Mouse (Mus musculus) forebrain, embryonic 13.5 days (tissue): Measurements from ENCODE around the gene Rapsn. TPM values are rescaled to one million over a fixed set of nuclear protein-coding genes. Genes with fewer than 3 reads are reported as not detected.

Source experiments
- ATAC-seq: fragments of 200-750 bp; cut with Nextera tagmentation; 2 replicates; pipeline ENCODE4 v1.8.0; 2017
- H3K27ac ChIP-seq: fragments of 300-500 bp; sonication (generic); 2 replicates; pipeline ENCODE4 v1.5.1; 2015; ENCODE audit warnings: inconsistent platforms, mild to moderate bottlenecking, moderate library complexity
- H3K27me3 ChIP-seq: fragments of 300-500 bp; sonication (generic); 2 replicates; pipeline ENCODE4 v1.6.1; 2015; ENCODE audit warnings: mild to moderate bottlenecking, inconsistent platforms
- H3K36me3 ChIP-seq: fragments of 300-500 bp; sonication (generic); 2 replicates; pipeline ENCODE4 v1.6.1; 2015; ENCODE audit warnings: mild to moderate bottlenecking, inconsistent platforms; ENCODE audit not compliant: poor library complexity, severe bottlenecking
- H3K4me1 ChIP-seq: fragments of 300-500 bp; sonication (generic); 2 replicates; pipeline ENCODE4 v1.6.1; 2015; ENCODE audit warnings: inconsistent platforms
- H3K4me2 ChIP-seq: fragments of 300-500 bp; sonication (generic); 2 replicates; pipeline ENCODE4 v1.6.1; 2015; ENCODE audit warnings: inconsistent platforms, mild to moderate bottlenecking, moderate library complexity
- H3K4me3 ChIP-seq: fragments of 300-500 bp; sonication (generic); 2 replicates; pipeline ENCODE4 v1.5.1; 2015; ENCODE audit warnings: mild to moderate bottlenecking, inconsistent platforms
- H3K9ac ChIP-seq: fragments of 300-500 bp; sonication (generic); 2 replicates; pipeline ENCODE4 v1.6.1; 2015; ENCODE audit warnings: mild to moderate bottlenecking, inconsistent platforms
- H3K9me3 ChIP-seq: fragments of 300-500 bp; sonication (generic); replicated peaks from 2 replicates; pipeline ENCODE4 v1.6.1; 2016; ENCODE audit warnings: inconsistent platforms
- WGBS: fragments of 180-500 bp; shearing (Covaris S2); methylation state at CpG from one replicate; pipeline ENCODE4 v1.1.7; 2015; 5-methylcytosine and 5-hydroxymethylcytosine counted together
- polyA plus RNA-seq: library from polyadenylated mRNA; unstranded; fragments of >200 nt; fragmentation: Nextera tagmentation; extraction: Ambion mirVana; gene quantifications from 2 replicates; pipeline ENCODE4 v1.2.1, GENCODE M21; 2015

The Rapsn gene
- polyA plus RNA-seq, 1 experiment from 2014 or later, result 0.72 TPM

GRCm38 (mm10) chr2:91084179-91084820, 48.9 kb downstream of the Rapsn start:
- 0 out of 2 replicates have a peak, but pooled peaks cover 5% of the 10 kb centered on the region for H3K27me3 ChIP-seq
- no peaks in the 10 kb centered on the region for H3K9me3 ChIP-seq
- WGBS, result 80% methylated on average over 15 of the region's 15 CpGs
- H3K36me3 ChIP-seq, result no peaks in the 10 kb centered on the region
- no peak overlapping the region for H3K9ac ChIP-seq
- H3K4me2 ChIP-seq, result no peak overlapping the region
- H3K4me3 ChIP-seq, result no peak overlapping the region
- no peaks in the 10 kb centered on the region for H3K4me1 ChIP-seq
- H3K27ac ChIP-seq, result no peak overlapping the region
- ATAC-seq, result no peak

GRCm38 (mm10) chr2:91085494-91086391, 50.3 kb downstream of the Rapsn start:
- Histone ChIP-seq H3K4me3 (no peak overlapping the region), H3K9me3 (no peaks in the 10 kb centered on the region), H3K4me1 (no peaks in the 10 kb centered on the region), H3K27me3 (0 out of 2 replicates have a peak, but pooled peaks cover 5% of the 10 kb centered on the region), H3K36me3 (no peaks in the 10 kb centered on the region), H3K4me2 (no peak overlapping the region), H3K27ac (no peak overlapping the region), H3K9ac (no peak overlapping the region)
- WGBS, result 86% methylated on average over 14 of the region's 14 CpGs
- no peak for ATAC-seq

- no peaks in the 10 kb centered on the region for H3K36me3 ChIP-seq
- 49% methylated on average over 9 of the region's 9 CpGs for WGBS
- no peak overlapping the region for H3K9ac ChIP-seq
- no peak for ATAC-seq
- H3K4me3 ChIP-seq, result no peak overlapping the region
- H3K4me2 ChIP-seq, result no peak overlapping the region
- no peaks in the 10 kb centered on the region for H3K9me3 ChIP-seq
- no peak overlapping the region for H3K27ac ChIP-seq
- H3K27me3 ChIP-seq, result 0 out of 2 replicates have a peak, but pooled peaks cover 2% of the 10 kb centered on the region
- H3K4me1 ChIP-seq, result no peaks in the 10 kb centered on the region
Observed at GRCm38 (mm10) chr2:91086392-91087237, 51.2 kb downstream of the Rapsn start.

GRCm38 (mm10) chr2:91087453-91087852, 52.0 kb downstream of the Rapsn start:
- Histone ChIP-seq H3K9ac (no peak overlapping the region), H3K4me1 (no peaks in the 10 kb centered on the region), H3K4me2 (no peak overlapping the region), H3K9me3 (no peaks in the 10 kb centered on the region), H3K27me3 (0 out of 2 replicates have a peak, but pooled peaks cover 2% of the 10 kb centered on the region), H3K4me3 (no peak overlapping the region), H3K36me3 (no peaks in the 10 kb centered on the region), H3K27ac (no peak overlapping the region)
- no peak for ATAC-seq
- 90% methylated on average over 9 of the region's 9 CpGs for WGBS

GRCm38 (mm10) chr2:91088987-91089386, 53.6 kb downstream of the Rapsn start:
- 81% methylated on average over 9 of the region's 9 CpGs for WGBS
- no peaks in the 10 kb centered on the region for H3K9me3 ChIP-seq
- H3K4me2 ChIP-seq, result no peak overlapping the region
- H3K27me3 ChIP-seq, result 0 out of 2 replicates have a peak, but pooled peaks cover 2% of the 10 kb centered on the region
- no peak overlapping the region for H3K4me3 ChIP-seq
- no peak for ATAC-seq
- no peaks in the 10 kb centered on the region for H3K4me1 ChIP-seq
- no peak overlapping the region for H3K27ac ChIP-seq
- H3K9ac ChIP-seq, result no peak overlapping the region
- H3K36me3 ChIP-seq, result no peaks in the 10 kb centered on the region

- Histone ChIP-seq H3K4me3 (no peak overlapping the region), H3K4me1 (no peaks in the 10 kb centered on the region), H3K4me2 (no peak overlapping the region), H3K9ac (no peak overlapping the region), H3K27ac (no peak overlapping the region), H3K9me3 (no peaks in the 10 kb centered on the region), H3K27me3 (0 out of 2 replicates have a peak, but pooled peaks cover 2% of the 10 kb centered on the region), H3K36me3 (no peaks in the 10 kb centered on the region)
- 77% methylated on average over 6 of the region's 6 CpGs for WGBS
- no peak for ATAC-seq
Observed at GRCm38 (mm10) chr2:91090208-91090607, 54.8 kb downstream of the Rapsn start.

GRCm38 (mm10) chr2:91090827-91091226, 55.4 kb downstream of the Rapsn start:
- no peak overlapping the region for H3K4me2 ChIP-seq
- no peaks in the 10 kb centered on the region for H3K4me1 ChIP-seq
- no peaks in the 10 kb centered on the region for H3K27me3 ChIP-seq
- no peaks in the 10 kb centered on the region for H3K9me3 ChIP-seq
- no peak overlapping the region for H3K4me3 ChIP-seq
- H3K36me3 ChIP-seq, result no peaks in the 10 kb centered on the region
- H3K27ac ChIP-seq, result no peak overlapping the region
- no peak for ATAC-seq
- 79% methylated on average over 6 of the region's 6 CpGs for WGBS
- H3K9ac ChIP-seq, result no peak overlapping the region

Other genes with a start within 250 kb of the Rapsn start
- 275 and 283 TPM in 2 replicates for gene Mtch2, start 188.5 kb upstream of the Rapsn start, polyA plus RNA-seq
- 9.0 and 9.4 TPM in 2 replicates for gene C1qtnf4, start 149.8 kb upstream of the Rapsn start, polyA plus RNA-seq
- gene Kbtbd4, start 130.9 kb upstream of the Rapsn start, polyA plus RNA-seq, result 59.2 and 67.6 TPM in 2 replicates
- 219 and 222 TPM in 2 replicates for gene Ndufs3, start 130.8 kb upstream of the Rapsn start, polyA plus RNA-seq
- gene Celf1, start 95.2 kb upstream of the Rapsn start, polyA plus RNA-seq, result 132 and 138 TPM in 2 replicates
- 276 and 277 TPM in 2 replicates for gene Psmc3, start 18.4 kb downstream of the Rapsn start, polyA plus RNA-seq
- 19.7 and 21.0 TPM in 2 replicates for gene Slc39a13, start 34.8 kb downstream of the Rapsn start, polyA plus RNA-seq
- gene Spi1, start 46.8 kb downstream of the Rapsn start, polyA plus RNA-seq, result 2.5 and 2.8 TPM in 2 replicates
- gene Mybpc3, start 82.5 kb downstream of the Rapsn start, polyA plus RNA-seq, result 0.23 TPM in 1 of 2 replicates, not detected in the other
- 34.1 and 38.5 TPM in 2 replicates for gene Madd, start 148.2 kb downstream of the Rapsn start, polyA plus RNA-seq
- gene Nr1h3, start 167.2 kb downstream of the Rapsn start, polyA plus RNA-seq, result 1.4 and 1.9 TPM in 2 replicates
- 30.2 and 33.3 TPM in 2 replicates for gene Acp2, start 167.3 kb downstream of the Rapsn start, polyA plus RNA-seq
- gene Ddb2, start 201.4 kb downstream of the Rapsn start, polyA plus RNA-seq, result 11.8 and 12.0 TPM in 2 replicates
- gene Pacsin3, start 220.3 kb downstream of the Rapsn start, polyA plus RNA-seq, result 23.4 and 26.5 TPM in 2 replicates
- 78.4 and 84.3 TPM in 2 replicates for gene Arfgap2, start 229.4 kb downstream of the Rapsn start, polyA plus RNA-seq